Mouse (Mus musculus) embryonic facial prominence, embryonic 11.5 days (tissue): ENCODE data around the gene Cfap45. TPM values are rescaled to one million over a fixed set of nuclear protein-coding genes. Genes with fewer than 3 reads are reported as not detected.
A peak's percentile ranks its signal among the peaks of the same experiment; 100 is the strongest.

Experiments
- ATAC-seq: fragments of 200-750 bp; cut with Nextera tagmentation; replicated peaks from 2 replicates; pipeline ENCODE4 v1.8.0; 2017; ENCODE audit warnings: low read depth; ENCODE audit not compliant: insufficient number of reproducible peaks, low FRiP score, low TSS enrichment
- DNase-seq: peaks from one replicate; pipeline ENCODE4 v3.0.0-alpha.2; 2015; ENCODE audit warnings: low spot score
- H3K27ac ChIP-seq: fragments of 300-500 bp; sonication (generic); replicated peaks from 2 replicates; pipeline ENCODE4 v1.5.1; 2014; ENCODE audit warnings: mild to moderate bottlenecking, low read depth, low read length, control low read depth
- H3K27me3 ChIP-seq: fragments of 300-500 bp; sonication (generic); 2 replicates; pipeline ENCODE4 v1.6.1; 2014; ENCODE audit warnings: mild to moderate bottlenecking, low read length, moderate library complexity, mixed read lengths; ENCODE audit not compliant: control insufficient read depth, insufficient read depth
- H3K36me3 ChIP-seq: fragments of 300-500 bp; sonication (generic); replicated peaks from 2 replicates; pipeline ENCODE4 v1.6.1; 2014; ENCODE audit warnings: low read depth, mild to moderate bottlenecking, low read length, moderate library complexity, mixed read lengths; ENCODE audit not compliant: control insufficient read depth, insufficient read depth
- H3K4me1 ChIP-seq: fragments of 300-500 bp; sonication (generic); 2 replicates; pipeline ENCODE4 v1.6.1; 2014; ENCODE audit warnings: low read length, mixed read lengths; ENCODE audit not compliant: control insufficient read depth, insufficient read depth
- H3K4me2 ChIP-seq: fragments of 300-500 bp; sonication (generic); 2 replicates; pipeline ENCODE4 v1.6.1; 2014; ENCODE audit warnings: low read depth, mild to moderate bottlenecking, control low read depth, low read length, moderate library complexity
- H3K4me3 ChIP-seq: fragments of 300-500 bp; sonication (generic); 2 replicates; pipeline ENCODE4 v1.5.1; 2014; ENCODE audit warnings: low read depth, low read length, control low read depth
- H3K9ac ChIP-seq: fragments of 300-500 bp; sonication (generic); replicated peaks from 2 replicates; pipeline ENCODE4 v1.6.1; 2014; ENCODE audit warnings: mild to moderate bottlenecking, control low read depth, low read length
- H3K9me3 ChIP-seq: fragments of 300-500 bp; sonication (generic); replicated peaks from 2 replicates; pipeline ENCODE4 v1.6.1; 2016; ENCODE audit warnings: mild to moderate bottlenecking, low read length, inconsistent platforms, mixed read lengths; ENCODE audit not compliant: control insufficient read depth
- WGBS: fragments of 180-500 bp; shearing (Covaris S2); extraction: QIAGEN DNeasy Blood & Tissue Kit; methylation state at CpG from one replicate; pipeline ENCODE4 v1.1.7; 2014; 5-methylcytosine and 5-hydroxymethylcytosine counted together
- polyA plus RNA-seq: library from polyadenylated mRNA; unstranded; fragments of >200 nt; fragmentation: Nextera tagmentation; extraction: Ambion mirVana; gene quantifications from 2 replicates; pipeline ENCODE4 v1.2.1, GENCODE M21; 2014

The Cfap45 gene
- polyA plus RNA-seq, 1 experiment from 2014 or later = 0.65 TPM

DNA sequence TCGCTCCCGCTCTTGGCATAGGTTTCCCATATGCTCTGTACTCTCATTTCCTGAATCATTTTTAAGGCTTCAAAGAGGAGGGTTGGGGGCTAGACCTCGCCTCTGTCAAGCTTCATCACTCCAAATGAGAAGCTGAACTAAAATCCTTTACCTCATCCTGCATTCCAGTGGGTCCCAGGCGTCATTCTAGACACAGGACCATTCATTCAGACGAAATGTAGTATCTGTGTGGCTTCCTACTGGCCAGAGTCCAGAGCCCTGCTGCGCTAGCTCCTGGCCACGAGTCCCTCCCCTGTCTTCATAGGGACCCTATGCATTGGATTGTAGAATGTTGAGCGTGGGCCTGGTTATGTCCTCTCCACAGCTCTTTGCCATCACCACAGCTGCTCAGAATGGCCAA, 15.8 kb upstream of the Cfap45 start:
- Histone ChIP-seq H3K4me2 (no peak overlapping the region), H3K27ac (no peak overlapping the region), H3K27me3 (peaks cover 7% of the 10 kb centered on the region), H3K4me1 (peaks cover 7% of the 10 kb centered on the region; the same call in 1 of the 2 replicates), H3K9ac (no peak overlapping the region), H3K36me3 (no peaks in the 10 kb centered on the region), H3K4me3 (no peak overlapping the region), H3K9me3 (no peaks in the 10 kb centered on the region)
- 74% methylated on average over 8 of the region's 8 CpGs for WGBS
- DNase-seq = no peak
- ATAC-seq = no peak

DNA sequence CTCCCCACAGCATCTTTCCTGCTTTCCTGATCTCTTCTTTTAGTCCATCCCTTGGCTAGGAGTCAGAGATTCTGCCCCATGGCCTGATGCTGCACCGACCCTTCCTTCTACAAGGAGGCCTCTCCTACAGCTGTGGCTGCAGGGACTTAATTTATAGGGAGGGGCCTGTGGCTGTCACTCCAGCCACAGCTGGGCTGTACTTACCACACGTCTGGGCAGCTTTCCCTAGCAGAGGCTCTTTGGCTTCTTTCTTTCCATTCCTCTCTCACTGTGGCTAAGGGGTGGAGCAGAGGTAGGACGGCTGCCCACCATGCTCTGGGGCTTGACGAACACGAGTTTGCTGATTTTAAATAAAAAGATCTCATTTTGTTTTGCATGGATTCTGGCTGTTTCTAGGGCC, 13.6 kb upstream of the Cfap45 start:
- Histone ChIP-seq H3K27me3 (no peaks in the 10 kb centered on the region), H3K4me1 (peaks cover 5% of the 10 kb centered on the region)
- 46% methylated on average over 5 of the region's 5 CpGs for WGBS

DNA sequence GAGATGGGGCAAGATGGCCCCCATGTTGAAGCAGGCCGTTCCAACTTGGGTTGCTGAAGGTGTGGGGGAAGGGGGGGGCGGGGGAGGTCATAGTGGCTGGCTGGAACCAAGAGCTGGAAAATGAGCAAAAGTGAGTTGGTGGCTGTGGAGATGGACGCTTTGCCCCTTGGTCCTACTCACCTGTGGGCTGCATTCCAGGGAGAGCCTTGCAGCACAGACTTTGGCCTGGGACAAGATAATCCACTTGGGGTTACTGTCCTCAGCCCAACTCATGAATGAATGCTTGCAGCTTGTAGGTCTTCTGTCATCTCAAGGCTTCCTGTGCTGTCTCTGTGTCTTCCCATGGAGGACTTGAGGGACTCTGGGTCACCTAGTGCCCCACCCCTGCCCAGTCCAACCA, 12.9 kb upstream of the Cfap45 start:
- H3K27ac ChIP-seq = no peak overlapping the region
- no peak for DNase-seq
- no peaks in the 10 kb centered on the region for H3K27me3 ChIP-seq
- H3K4me1 ChIP-seq = no peaks in the 10 kb centered on the region; the same call in 1 of the 2 replicates
- 74% methylated on average over 3 of the region's 3 CpGs for WGBS
- ATAC-seq = no peak
- no peaks in the 10 kb centered on the region for H3K9me3 ChIP-seq
- no peaks in the 10 kb centered on the region for H3K36me3 ChIP-seq
- H3K4me3 ChIP-seq = no peak overlapping the region
- no peak overlapping the region for H3K4me2 ChIP-seq
- H3K9ac ChIP-seq = no peak overlapping the region

More for the DNA sequence above, 13.6 kb upstream of the Cfap45 start:
- ATAC-seq = no peak
- Histone ChIP-seq H3K9ac (no peak overlapping the region), H3K4me3 (no peak overlapping the region), H3K4me2 (no peak overlapping the region), H3K36me3 (no peaks in the 10 kb centered on the region), H3K27ac (no peak overlapping the region), H3K9me3 (no peaks in the 10 kb centered on the region)
- DNase-seq = no peak

DNA sequence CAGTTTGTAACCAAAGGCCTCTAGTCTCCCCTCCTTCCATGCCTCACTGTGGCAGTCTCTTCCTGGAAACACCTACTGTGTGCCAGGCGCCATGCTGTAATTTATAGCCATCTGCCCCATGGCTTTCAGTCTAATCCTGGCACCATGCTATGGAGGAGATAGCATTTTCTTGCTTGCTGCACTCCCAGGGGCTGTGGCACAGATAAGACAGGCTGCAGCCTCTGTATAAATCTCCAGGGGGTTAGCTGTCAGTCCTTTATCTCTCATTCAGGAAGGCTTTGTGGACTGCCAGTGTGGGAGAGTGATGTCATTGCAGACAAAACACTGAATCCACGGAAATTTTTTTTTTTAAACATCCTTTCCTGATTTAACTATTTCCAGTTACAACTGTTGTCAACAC, 12.4 kb upstream of the Cfap45 start:
- Histone ChIP-seq H3K4me3 (no peak overlapping the region), H3K27ac (no peak overlapping the region), H3K9ac (no peak overlapping the region), H3K9me3 (no peaks in the 10 kb centered on the region), H3K36me3 (no peaks in the 10 kb centered on the region), H3K4me2 (no peak overlapping the region), H3K4me1 (no peaks in the 10 kb centered on the region; the same call in none of the 2 replicates), H3K27me3 (no peaks in the 10 kb centered on the region)
- 65% methylated on average over 2 of the region's 2 CpGs for WGBS
- DNase-seq = no peak
- ATAC-seq = no peak

DNA sequence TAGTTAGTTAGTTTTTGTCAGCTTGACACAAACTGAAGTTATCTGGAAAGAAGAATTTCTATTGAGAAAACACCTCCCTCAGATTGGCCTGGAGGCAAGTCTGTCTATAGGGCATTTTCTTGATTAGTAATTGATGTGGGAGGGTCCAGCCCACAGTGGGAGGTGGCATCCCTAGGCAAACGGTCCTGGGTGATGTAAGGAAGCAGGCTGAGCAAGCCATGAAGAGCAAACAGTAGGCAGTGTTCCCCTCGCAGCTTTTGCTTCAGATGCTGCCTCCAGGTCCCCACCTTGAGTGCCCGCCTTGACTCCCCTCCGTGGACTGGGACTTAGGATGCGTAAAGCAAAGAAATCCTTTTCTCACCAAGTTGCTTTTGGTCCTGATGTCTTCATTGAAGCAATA, 11.4 kb upstream of the Cfap45 start:
- no peak overlapping the region for H3K4me3 ChIP-seq
- H3K27me3 ChIP-seq = no peaks in the 10 kb centered on the region
- H3K9me3 ChIP-seq = no peaks in the 10 kb centered on the region
- H3K4me1 ChIP-seq = no peaks in the 10 kb centered on the region; the same call in none of the 2 replicates
- ATAC-seq = no peak
- H3K36me3 ChIP-seq = no peaks in the 10 kb centered on the region
- no peak overlapping the region for H3K9ac ChIP-seq
- no peak for DNase-seq
- H3K27ac ChIP-seq = no peak overlapping the region
- WGBS = 74% methylated on average over 5 of the region's 5 CpGs
- no peak overlapping the region for H3K4me2 ChIP-seq

DNA sequence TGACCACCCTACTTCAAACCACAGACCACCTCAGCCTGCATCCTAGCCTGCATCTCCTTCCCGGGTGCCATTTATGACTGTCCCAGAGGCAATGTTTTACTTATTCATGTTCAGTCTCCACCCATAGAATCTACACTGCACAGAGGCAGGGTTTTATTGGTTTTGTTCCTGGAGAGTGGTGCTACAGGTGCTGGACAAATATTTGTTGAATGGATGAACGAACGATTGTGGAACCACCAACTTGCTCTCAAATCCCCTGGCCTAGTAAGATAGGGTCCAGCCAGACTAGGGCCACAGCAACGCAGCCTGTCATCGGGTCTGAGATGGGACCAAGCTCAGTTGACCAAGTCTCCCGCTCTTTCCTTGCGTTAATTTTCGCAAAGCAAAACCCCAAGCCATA, 10.6 kb upstream of the Cfap45 start:
- Histone ChIP-seq H3K4me1 (no peaks in the 10 kb centered on the region; the same call in none of the 2 replicates), H3K27me3 (no peaks in the 10 kb centered on the region), H3K4me2 (no peak overlapping the region), H3K9me3 (no peaks in the 10 kb centered on the region), H3K36me3 (no peaks in the 10 kb centered on the region), H3K27ac (no peak overlapping the region), H3K9ac (no peak overlapping the region), H3K4me3 (no peak overlapping the region)
- ATAC-seq (no peak), DNase-seq (no peak)
- 44% methylated on average over 8 of the region's 8 CpGs for WGBS

DNA sequence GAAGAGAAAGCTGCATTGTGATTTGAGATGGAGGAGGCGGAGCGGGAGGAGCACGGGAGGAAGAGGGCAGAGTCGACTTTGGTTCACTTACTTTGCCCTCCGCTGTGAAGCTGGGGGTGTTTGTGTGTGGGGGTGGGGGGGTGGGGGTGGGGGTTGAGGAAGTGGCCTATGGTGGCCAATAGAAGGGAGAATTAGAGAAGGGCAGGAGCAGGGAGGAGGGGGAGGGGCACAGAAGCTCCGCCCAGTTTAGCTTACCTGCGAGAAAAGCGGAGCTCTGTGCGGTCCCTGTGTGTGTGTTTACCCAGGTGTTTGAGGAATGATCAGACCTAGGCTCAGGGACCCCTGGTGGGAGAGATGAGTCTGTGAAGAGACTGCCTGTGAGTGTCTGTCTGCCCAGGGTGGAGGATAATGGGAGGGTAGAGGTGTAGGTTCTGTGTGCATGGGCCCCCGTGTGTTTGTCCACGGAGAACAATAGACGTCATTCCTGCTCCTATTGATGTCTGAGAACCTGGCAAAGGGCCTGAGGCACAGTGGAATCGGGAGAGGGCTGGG, 10.1 kb upstream of the Cfap45 start:
- ATAC-seq (peak; percentile 24; the same call in 1 of the 2 replicates), DNase-seq (no peak)
- Histone ChIP-seq H3K4me3 (no peak overlapping the region), H3K4me2 (no peak overlapping the region), H3K9me3 (no peaks in the 10 kb centered on the region), H3K27me3 (no peaks in the 10 kb centered on the region), H3K9ac (no peak overlapping the region), H3K4me1 (no peaks in the 10 kb centered on the region; the same call in none of the 2 replicates), H3K36me3 (no peaks in the 10 kb centered on the region), H3K27ac (no peak overlapping the region)
- 23% methylated on average over 12 of the region's 13 CpGs for WGBS

DNA sequence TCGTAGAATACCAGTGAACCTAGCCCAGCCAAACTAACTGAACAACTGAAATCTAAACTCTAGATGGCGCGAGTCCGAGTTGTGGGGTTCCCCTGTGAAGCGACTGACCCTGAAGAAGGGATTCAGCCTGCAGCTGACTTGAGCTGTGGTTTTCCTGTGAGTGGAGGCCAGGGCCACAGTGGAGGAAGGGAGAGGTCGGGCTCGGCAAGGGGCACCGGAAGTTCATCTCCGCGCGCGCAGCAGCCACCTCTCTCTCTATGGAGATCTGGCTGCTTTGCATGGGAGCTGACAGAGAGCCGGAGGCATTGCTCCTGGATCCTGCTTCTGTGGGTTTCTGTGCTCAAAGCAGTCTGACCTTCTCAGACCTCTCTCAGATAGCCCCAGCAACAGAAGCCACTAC, 7.6 kb upstream of the Cfap45 start:
- WGBS = 25% methylated on average over 13 of the region's 13 CpGs
- no peak for ATAC-seq

More for the DNA sequence above, 7.6 kb upstream of the Cfap45 start:
- H3K4me2 ChIP-seq = no peak overlapping the region
- no peaks in the 10 kb centered on the region; the same call in none of the 2 replicates for H3K4me1 ChIP-seq
- no peaks in the 10 kb centered on the region for H3K9me3 ChIP-seq
- H3K36me3 ChIP-seq = no peaks in the 10 kb centered on the region
- no peak overlapping the region for H3K4me3 ChIP-seq
- peak; percentile 42 for DNase-seq
- no peak overlapping the region for H3K27ac ChIP-seq
- H3K9ac ChIP-seq = no peak overlapping the region
- no peaks in the 10 kb centered on the region for H3K27me3 ChIP-seq
